Mouse (Mus musculus): ENCODE results near the gene Gm3460.
"Not testable (repeated sequence)": the region's sequence is repeated elsewhere in the genome, so short reads cannot be mapped to it uniquely, and the experiment has no call there.

DNA sequence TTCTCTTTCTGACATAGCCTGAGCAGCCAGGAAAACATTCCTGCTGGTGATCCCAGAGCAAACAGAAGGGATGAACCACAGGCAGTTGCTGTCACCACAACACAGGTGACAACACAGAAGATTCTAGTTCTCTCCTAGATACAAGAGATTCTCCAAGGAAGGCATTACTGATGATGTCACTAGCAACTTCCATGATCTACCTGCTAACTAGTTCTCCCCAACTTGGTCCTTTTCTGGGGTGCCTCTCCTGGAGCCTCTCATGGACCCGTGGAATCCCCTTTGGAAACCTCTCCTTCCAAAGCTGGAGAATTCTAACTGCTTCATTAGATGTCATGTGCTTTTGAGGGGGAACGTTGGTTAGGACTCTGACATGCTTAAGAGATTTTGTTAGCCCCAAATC is at the start of gene Gm3460:
- TF ChIP-seq CTCF (conservative IDR thresholded peaks at IDR 0.05; ENCODE audit: low read length); NANOG (IDR thresholded peaks at IDR 0.05; ENCODE audit: borderline replicate concordance, low read length); POU5F1 (IDR thresholded peaks at IDR 0.05; ENCODE audit: borderline replicate concordance, low read length): not testable (repeated sequence)
